Mouse (Mus musculus): ENCODE measurements around the gene Pdzrn4. TPM values are rescaled to one million over a fixed set of nuclear protein-coding genes. Genes with fewer than 3 reads are reported as not detected.

Pdzrn4 gene
- polyA plus RNA-seq, 1 experiment from 2014 or later, result 1.5 TPM

DNA sequence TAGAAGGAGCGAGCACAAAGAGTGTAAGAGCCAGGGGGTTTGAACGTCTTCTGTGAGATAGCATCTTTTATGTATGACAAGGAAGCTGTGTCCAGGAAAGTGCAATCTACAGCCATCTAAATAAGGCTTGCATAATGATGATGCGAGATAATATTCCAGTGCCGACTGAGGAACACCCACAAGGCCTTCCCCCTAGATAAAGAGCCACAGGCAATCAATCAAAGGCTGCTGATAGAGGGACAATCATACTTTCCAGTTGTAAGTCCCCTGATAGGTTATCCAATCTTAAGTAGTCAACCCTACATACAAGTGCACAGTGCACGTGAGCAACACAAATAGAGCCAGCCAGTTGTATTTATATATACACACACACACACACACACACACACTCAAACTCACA is 366.6 kb downstream of the Pdzrn4 start:
- ATAC-seq (ENCODE audit: low read depth), result no peak
- Histone ChIP-seq H3K4me1 (replicated peaks; ENCODE audit: control insufficient read depth, insufficient read depth, low read length) (no peaks in the 10 kb centered on the region), H3K4me3 (ENCODE audit: low read length) (no peak overlapping the region), H3K27ac (ENCODE audit: low read length) (no peak overlapping the region), H3K9me3 (ENCODE audit: control insufficient read depth, low read length) (no peaks in the 10 kb centered on the region), H3K36me3 (ENCODE audit: control insufficient read depth, insufficient read depth, low read length) (no peaks in the 10 kb centered on the region), H3K27me3 (ENCODE audit: control insufficient read depth, insufficient read depth, low read depth, low read length) (no peaks in the 10 kb centered on the region), H3K4me2 (ENCODE audit: low read depth, low read length) (no peak overlapping the region), H3K9ac (ENCODE audit: low read length) (no peak overlapping the region)
- 63% methylated on average over 5 of the region's 5 CpGs for WGBS

GRCm38 (mm10) chr15:92769535-92769934 is 372.9 kb downstream of the Pdzrn4 start:
- Histone ChIP-seq H3K4me2 (ENCODE audit: low read depth, low read length) (no peak overlapping the region), H3K27ac (ENCODE audit: low read length) (no peak overlapping the region), H3K36me3 (ENCODE audit: control insufficient read depth, insufficient read depth, low read length) (no peaks in the 10 kb centered on the region), H3K27me3 (ENCODE audit: control insufficient read depth, insufficient read depth, low read depth, low read length) (no peaks in the 10 kb centered on the region), H3K4me1 (replicated peaks; ENCODE audit: control insufficient read depth, insufficient read depth, low read length) (no peaks in the 10 kb centered on the region), H3K4me3 (ENCODE audit: low read length) (no peak overlapping the region), H3K9me3 (ENCODE audit: control insufficient read depth, low read length) (no peaks in the 10 kb centered on the region), H3K9ac (ENCODE audit: low read length) (no peak overlapping the region)
- WGBS, result 71% methylated on average over 15 of the region's 15 CpGs
- no peak for ATAC-seq (ENCODE audit: low read depth)

GRCm38 (mm10) chr15:92788036-92788435 is 391.4 kb downstream of the Pdzrn4 start:
- no peak overlapping the region for H3K4me2 ChIP-seq (ENCODE audit: low read depth, low read length)
- H3K27ac ChIP-seq (ENCODE audit: low read length), result no peak overlapping the region
- WGBS, result 66% methylated on average over 14 of the region's 14 CpGs
- H3K4me3 ChIP-seq (ENCODE audit: low read length), result no peak overlapping the region
- H3K27me3 ChIP-seq (ENCODE audit: control insufficient read depth, insufficient read depth, low read depth, low read length), result no peaks in the 10 kb centered on the region
- no peaks in the 10 kb centered on the region for H3K4me1 ChIP-seq (replicated peaks; ENCODE audit: control insufficient read depth, insufficient read depth, low read length)
- H3K36me3 ChIP-seq (ENCODE audit: control insufficient read depth, insufficient read depth, low read length), result no peaks in the 10 kb centered on the region
- no peak for ATAC-seq (ENCODE audit: low read depth)
- no peaks in the 10 kb centered on the region for H3K9me3 ChIP-seq (ENCODE audit: control insufficient read depth, low read length)
- no peak overlapping the region for H3K9ac ChIP-seq (ENCODE audit: low read length)

GRCm38 (mm10) chr15:92794275-92794674 is 397.6 kb downstream of the Pdzrn4 start:
- no peak for ATAC-seq (ENCODE audit: low read depth)
- Histone ChIP-seq H3K36me3 (ENCODE audit: control insufficient read depth, insufficient read depth, low read length) (no peaks in the 10 kb centered on the region), H3K9me3 (ENCODE audit: control insufficient read depth, low read length) (no peaks in the 10 kb centered on the region), H3K4me3 (ENCODE audit: low read length) (no peak overlapping the region), H3K9ac (ENCODE audit: low read length) (no peak overlapping the region), H3K27me3 (ENCODE audit: control insufficient read depth, insufficient read depth, low read depth, low read length) (no peaks in the 10 kb centered on the region), H3K4me1 (replicated peaks; ENCODE audit: control insufficient read depth, insufficient read depth, low read length) (no peaks in the 10 kb centered on the region), H3K4me2 (ENCODE audit: low read depth, low read length) (no peak overlapping the region), H3K27ac (ENCODE audit: low read length) (no peak overlapping the region)
- 76% methylated on average over 3 of the region's 3 CpGs for WGBS

DNA sequence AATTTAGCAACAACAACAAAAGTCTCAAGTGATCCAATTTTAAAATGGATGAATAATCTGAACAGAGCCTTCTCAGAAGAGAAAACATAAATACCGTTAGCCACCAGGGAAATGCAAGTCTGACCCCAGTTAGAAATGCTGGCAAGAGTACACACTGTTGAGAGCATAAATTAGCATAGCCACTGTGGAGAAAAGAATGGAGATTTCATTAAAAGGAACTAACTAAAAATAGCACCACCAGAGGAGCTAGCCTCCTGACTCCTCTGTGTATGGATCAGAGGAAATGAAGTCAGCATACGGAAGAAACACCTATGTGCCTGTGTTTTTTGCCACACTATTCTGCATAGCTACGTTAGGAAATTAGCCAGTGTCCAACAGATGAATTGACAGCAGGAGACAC is 409.3 kb downstream of the Pdzrn4 start:
- Histone ChIP-seq H3K4me1 (replicated peaks; ENCODE audit: control insufficient read depth, insufficient read depth, low read length) (no peaks in the 10 kb centered on the region), H3K27ac (ENCODE audit: low read length) (no peak overlapping the region), H3K27me3 (ENCODE audit: control insufficient read depth, insufficient read depth, low read depth, low read length) (no peaks in the 10 kb centered on the region), H3K36me3 (ENCODE audit: control insufficient read depth, insufficient read depth, low read length) (no peaks in the 10 kb centered on the region), H3K9ac (ENCODE audit: low read length) (no peak overlapping the region), H3K4me2 (ENCODE audit: low read depth, low read length) (no peak overlapping the region), H3K4me3 (ENCODE audit: low read length) (no peak overlapping the region), H3K9me3 (ENCODE audit: control insufficient read depth, low read length) (no peaks in the 10 kb centered on the region)
- 57% methylated on average over 3 of the region's 3 CpGs for WGBS
- ATAC-seq (ENCODE audit: low read depth), result no peak

DNA sequence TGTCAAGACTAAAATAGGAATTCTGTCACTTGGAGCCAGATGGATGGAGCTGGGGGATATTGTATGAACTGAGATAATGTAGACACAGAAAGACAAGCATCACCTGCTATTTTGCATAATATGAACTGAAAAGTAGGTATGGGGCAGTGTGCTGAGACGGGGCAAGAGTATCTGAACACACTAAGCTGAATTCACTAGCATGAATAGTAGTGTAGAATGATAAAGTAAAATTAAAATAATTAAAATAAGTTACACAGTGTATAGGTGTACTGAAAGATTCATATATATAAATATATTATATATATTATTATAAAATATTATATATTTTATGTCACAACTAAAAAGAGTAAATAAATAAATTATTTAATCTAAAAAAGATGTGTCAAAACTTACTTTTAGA is 409.7 kb downstream of the Pdzrn4 start:
- Histone ChIP-seq H3K9me3 (ENCODE audit: control insufficient read depth, low read length) (no peaks in the 10 kb centered on the region), H3K27ac (ENCODE audit: low read length) (no peak overlapping the region), H3K4me1 (replicated peaks; ENCODE audit: control insufficient read depth, insufficient read depth, low read length) (no peaks in the 10 kb centered on the region), H3K36me3 (ENCODE audit: control insufficient read depth, insufficient read depth, low read length) (no peaks in the 10 kb centered on the region), H3K27me3 (ENCODE audit: control insufficient read depth, insufficient read depth, low read depth, low read length) (no peaks in the 10 kb centered on the region), H3K4me3 (ENCODE audit: low read length) (no peak overlapping the region), H3K9ac (ENCODE audit: low read length) (no peak overlapping the region), H3K4me2 (ENCODE audit: low read depth, low read length) (no peak overlapping the region)
- WGBS, result 84% methylated on average over 1 of the region's 1 CpGs
- no peak for ATAC-seq (ENCODE audit: low read depth)

Data from lung, embryonic 16.5 days (tissue).